Mouse (Mus musculus): ENCODE results near the gene 0610010K14Rik.

DNA sequence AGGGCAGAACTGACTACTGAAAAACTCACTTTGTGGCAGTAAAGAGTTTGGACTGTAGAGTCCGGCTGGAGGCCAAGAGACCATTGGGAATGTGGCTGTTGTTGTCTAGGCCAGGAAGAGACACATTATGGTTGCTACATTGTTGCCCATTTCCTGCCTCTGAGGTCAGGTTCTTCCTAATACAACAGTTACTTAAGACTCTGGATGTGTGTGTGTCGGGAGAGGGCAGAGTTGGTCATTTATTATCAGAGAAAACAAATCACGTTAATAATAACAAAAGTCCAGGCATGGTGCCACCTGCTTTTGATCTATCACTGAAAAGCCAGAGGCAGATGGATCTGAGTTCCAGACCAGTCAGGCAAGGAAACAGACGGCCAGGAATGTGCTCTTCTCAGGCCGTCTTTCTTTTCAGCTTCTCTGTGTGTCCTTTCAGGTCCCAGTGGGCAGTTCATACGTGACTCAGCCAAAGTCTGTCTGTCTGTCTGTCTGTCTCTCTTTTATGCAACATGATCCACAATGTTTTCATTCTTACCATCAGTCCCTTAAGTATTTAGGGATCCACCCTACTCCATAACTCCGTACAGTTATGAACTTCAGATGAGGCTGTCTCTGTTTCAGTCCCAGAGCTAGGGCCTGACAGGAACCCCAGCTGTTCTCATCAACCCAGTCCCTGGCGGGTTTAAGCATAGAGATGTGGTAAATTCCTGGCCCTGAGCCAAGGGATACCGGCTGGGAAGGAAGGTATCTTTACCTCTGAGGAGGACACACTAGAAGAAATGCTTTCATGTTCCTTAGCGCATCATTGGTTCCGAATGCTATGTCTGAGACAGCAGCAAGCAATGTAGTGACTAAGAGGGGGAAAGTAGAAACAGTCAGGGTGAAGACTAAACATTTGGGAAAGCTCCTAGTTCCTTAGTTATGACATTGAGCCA is 44.1 kb downstream of the 0610010K14Rik start:
- TF ChIP-seq CTCF (IDR thresholded peaks at IDR 0.05; ENCODE audit: low read depth) (no peak), EP300 (IDR thresholded peaks at IDR 0.05; ENCODE audit: low read depth) (no peak)
